Mouse (Mus musculus): ENCODE measurements around the gene Olfr1211. TPM values are rescaled to one million over a fixed set of nuclear protein-coding genes. Genes with fewer than 3 reads are reported as not detected.

Gene Olfr1211
- polyA plus RNA-seq (2017; shearing (Covaris generic)), result not detected

DNA sequence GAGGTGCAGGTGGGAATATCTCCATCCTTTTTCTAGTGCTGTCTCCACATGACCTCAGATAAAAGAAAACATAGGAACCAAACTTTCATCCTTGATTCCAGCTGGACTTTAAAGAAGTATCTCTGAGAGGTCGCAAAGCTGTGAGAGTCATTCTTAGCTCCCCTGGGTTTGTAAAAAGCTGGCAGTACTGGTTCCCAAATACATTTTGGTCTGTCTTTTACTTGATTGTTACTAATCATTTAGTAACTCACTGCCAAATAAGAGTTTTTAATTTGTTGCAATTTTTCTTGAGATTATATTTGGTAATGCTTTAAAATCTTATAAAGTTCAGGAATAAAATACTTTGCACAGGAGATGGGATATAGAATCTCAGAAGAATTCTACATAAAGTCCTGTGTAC lies at the start of gene Olfr1211:
Olfr1211 (minus strand) TSS at position 101 of the 400 bp plus-strand sequence.

GRCm38 (mm10) chr2:88980181-88980580 lies 42.3 kb upstream of the Olfr1211 start, which contains the start of gene Gm13762:
TSS of gene Gm13762 (minus strand) at chr2:88980281.

GRCm38 (mm10) chr2:88953669-88954068 lies 15.8 kb upstream of the Olfr1211 start, which contains the start of gene Olfr1212:
TSS of gene Olfr1212 (plus strand) at chr2:88953969.

GRCm38 (mm10) chr2:88915057-88915456 lies 22.9 kb downstream of the Olfr1211 start, which contains the start of gene Olfr1209:
TSS of gene Olfr1209 (minus strand) at chr2:88915157.

DNA sequence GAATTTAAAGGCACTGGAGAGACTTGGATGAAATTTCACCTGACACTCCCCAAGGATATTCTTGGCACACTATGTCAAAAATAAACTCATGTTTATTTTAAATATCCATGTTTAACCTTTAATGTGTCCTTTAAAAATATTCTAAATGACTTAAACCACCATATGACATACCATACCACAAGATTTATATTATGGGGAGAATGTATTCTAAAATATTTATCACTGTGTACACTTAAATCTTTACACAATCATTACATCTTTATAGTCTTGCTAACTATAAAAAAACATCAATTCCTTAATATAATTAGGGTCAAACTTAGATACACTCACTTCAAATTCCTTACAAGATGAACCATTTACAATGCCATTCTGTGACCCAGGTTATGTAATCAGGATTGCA lies 35.7 kb downstream of the Olfr1211 start, which contains the start of gene Olfr1208:
Olfr1208 (minus strand) TSS at position 101 of the 400 bp plus-strand sequence.

Other genes starting within 250 kb of the Olfr1211 start
- not detected for gene Olfr1195, start 248.9 kb downstream of the Olfr1211 start, polyA plus RNA-seq (2017; shearing (Covaris generic))
- not detected for gene Olfr1196, start 233.5 kb downstream of the Olfr1211 start, polyA plus RNA-seq (2017; shearing (Covaris generic))
- not detected for gene Olfr1197, start 205.7 kb downstream of the Olfr1211 start, polyA plus RNA-seq (2017; shearing (Covaris generic))
- not detected for gene Olfr1198, start 186.7 kb downstream of the Olfr1211 start, polyA plus RNA-seq (2017; shearing (Covaris generic))
- not detected for gene Olfr1199, start 177.6 kb downstream of the Olfr1211 start, polyA plus RNA-seq (2017; shearing (Covaris generic))
- not detected for gene Olfr1200, start 167.6 kb downstream of the Olfr1211 start, polyA plus RNA-seq (2017; shearing (Covaris generic))
- gene Olfr1201, start 145.1 kb downstream of the Olfr1211 start, polyA plus RNA-seq (2017; shearing (Covaris generic)), result not detected
- 0.19 TPM for gene Olfr1202, start 123.6 kb downstream of the Olfr1211 start, polyA plus RNA-seq (2017; shearing (Covaris generic))
- not detected for gene Olfr1205, start 108.4 kb downstream of the Olfr1211 start, polyA plus RNA-seq (2017; shearing (Covaris generic))
- not detected for gene Olfr1204, start 88.8 kb downstream of the Olfr1211 start, polyA plus RNA-seq (2017; shearing (Covaris generic))
- 0.24 TPM for gene Olfr1206, start 74.9 kb downstream of the Olfr1211 start, polyA plus RNA-seq (2017; shearing (Covaris generic))
- gene Olfr1208, start 35.8 kb downstream of the Olfr1211 start, polyA plus RNA-seq (2017; shearing (Covaris generic)), result not detected
- not detected for gene Olfr1209, start 23.0 kb downstream of the Olfr1211 start, polyA plus RNA-seq (2017; shearing (Covaris generic))
- gene Olfr1212, start 15.9 kb upstream of the Olfr1211 start, polyA plus RNA-seq (2017; shearing (Covaris generic)), result not detected
- not detected for gene Gm13762, start 42.2 kb upstream of the Olfr1211 start, polyA plus RNA-seq (2017; shearing (Covaris generic))
- gene Olfr1214, start 54.5 kb upstream of the Olfr1211 start, polyA plus RNA-seq (2017; shearing (Covaris generic)), result not detected
- gene Olfr1215, start 68.9 kb upstream of the Olfr1211 start, polyA plus RNA-seq (2017; shearing (Covaris generic)), result 0.19 TPM
- not detected for gene Olfr1216, start 80.2 kb upstream of the Olfr1211 start, polyA plus RNA-seq (2017; shearing (Covaris generic))
- gene Olfr1217, start 94.0 kb upstream of the Olfr1211 start, polyA plus RNA-seq (2017; shearing (Covaris generic)), result not detected
- gene Olfr1218, start 123.1 kb upstream of the Olfr1211 start, polyA plus RNA-seq (2017; shearing (Covaris generic)), result not detected
- not detected for gene Olfr1219, start 145.4 kb upstream of the Olfr1211 start, polyA plus RNA-seq (2017; shearing (Covaris generic))
- 0.09 TPM for gene Olfr1220, start 168.7 kb upstream of the Olfr1211 start, polyA plus RNA-seq (2017; shearing (Covaris generic))
- gene Olfr1221, start 179.2 kb upstream of the Olfr1211 start, polyA plus RNA-seq (2017; shearing (Covaris generic)), result not detected
- gene Olfr1222, start 194.9 kb upstream of the Olfr1211 start, polyA plus RNA-seq (2017; shearing (Covaris generic)), result not detected
- gene Olfr1223, start 213.4 kb upstream of the Olfr1211 start, polyA plus RNA-seq (2017; shearing (Covaris generic)), result not detected
- gene Olfr1224-ps1, start 226.0 kb upstream of the Olfr1211 start, polyA plus RNA-seq (2017; shearing (Covaris generic)), result not detected
- gene Olfr1225, start 236.6 kb upstream of the Olfr1211 start, polyA plus RNA-seq (2017; shearing (Covaris generic)), result not detected